Mouse (Mus musculus) forebrain, embryonic 10.5 days (tissue): ENCODE measurements around the gene Ankrd34c. TPM values are rescaled to one million over a fixed set of nuclear protein-coding genes. Genes with fewer than 3 reads are reported as not detected.

ENCODE experiments used
- DNase-seq: peaks from one replicate; pipeline ENCODE4 v3.0.0-alpha.2; 2017; ENCODE audit warnings: low spot score; ENCODE audit errors: extremely low spot score
- H3K27ac ChIP-seq: fragments of 300-500 bp; sonication (generic); 2 replicates; pipeline ENCODE4 v1.5.1; 2016; ENCODE audit warnings: mild to moderate bottlenecking
- H3K27me3 ChIP-seq: fragments of 300-500 bp; sonication (generic); 2 replicates; pipeline ENCODE4 v1.6.1; 2016; ENCODE audit warnings: mild to moderate bottlenecking; ENCODE audit not compliant: poor library complexity, severe bottlenecking
- H3K36me3 ChIP-seq: fragments of 300-500 bp; sonication (generic); replicated peaks from 2 replicates; pipeline ENCODE4 v1.6.1; 2016; ENCODE audit warnings: mild to moderate bottlenecking, moderate library complexity
- H3K4me1 ChIP-seq: fragments of 300-500 bp; sonication (generic); 2 replicates; pipeline ENCODE4 v1.6.1; 2016
- H3K4me3 ChIP-seq: fragments of 300-500 bp; sonication (generic); 2 replicates; pipeline ENCODE4 v1.5.1; 2016; ENCODE audit warnings: mild to moderate bottlenecking, moderate library complexity
- H3K9me3 ChIP-seq: fragments of 300-500 bp; sonication (generic); 2 replicates; pipeline ENCODE4 v1.6.1; 2016; ENCODE audit warnings: mild to moderate bottlenecking, moderate library complexity
- WGBS: fragments of 180-500 bp; shearing (Covaris S2); methylation state at CpG from one replicate; pipeline ENCODE4 v1.1.7; 2016; 5-methylcytosine and 5-hydroxymethylcytosine counted together
- polyA plus RNA-seq: library from polyadenylated mRNA; unstranded; fragments of >200 nt; fragmentation: Nextera tagmentation; extraction: Ambion mirVana; gene quantifications from 2 replicates; pipeline ENCODE4 v1.2.1, GENCODE M21; 2016

Ankrd34c gene
- polyA plus RNA-seq: not detected in 2 replicates

DNA sequence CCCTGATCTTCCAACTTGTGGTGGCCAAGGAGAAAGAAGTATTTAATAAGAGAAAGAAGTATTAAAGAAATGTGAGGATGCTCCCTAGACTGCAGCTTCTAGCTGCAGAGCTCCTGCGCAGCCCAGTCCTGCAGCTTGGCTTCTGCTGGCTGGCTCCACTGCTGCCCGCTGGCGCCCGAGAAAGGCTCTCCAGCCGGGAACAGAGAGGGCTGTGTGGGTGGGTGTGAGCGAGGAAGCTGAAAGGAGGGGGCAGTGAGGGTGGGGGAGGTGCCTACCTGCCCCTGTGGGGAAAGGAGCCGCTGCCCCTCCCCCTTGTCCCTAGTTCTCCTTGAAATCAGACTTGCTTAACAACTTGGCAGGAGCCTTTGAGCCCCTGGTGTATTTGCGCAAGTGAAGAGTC, at the start of gene Ankrd34c:
Gene Ankrd34c, minus strand, starts transcription at position 181 of the 400 bp plus-strand sequence.
- Histone ChIP-seq H3K27ac (no peak within 1 kb of the TSS), H3K4me3 (no peak within 1 kb of the TSS), H3K9me3 (no peaks in the 10 kb centered on the region), H3K27me3 (peaks cover 22% of the 10 kb centered on the region), H3K36me3 (no peaks in the 10 kb centered on the region), H3K4me1 (peaks cover 7% of the 10 kb centered on the region)
- DNase-seq: peak; percentile 15
- 1% methylated on average over 8 of the region's 8 CpGs for WGBS

DNA sequence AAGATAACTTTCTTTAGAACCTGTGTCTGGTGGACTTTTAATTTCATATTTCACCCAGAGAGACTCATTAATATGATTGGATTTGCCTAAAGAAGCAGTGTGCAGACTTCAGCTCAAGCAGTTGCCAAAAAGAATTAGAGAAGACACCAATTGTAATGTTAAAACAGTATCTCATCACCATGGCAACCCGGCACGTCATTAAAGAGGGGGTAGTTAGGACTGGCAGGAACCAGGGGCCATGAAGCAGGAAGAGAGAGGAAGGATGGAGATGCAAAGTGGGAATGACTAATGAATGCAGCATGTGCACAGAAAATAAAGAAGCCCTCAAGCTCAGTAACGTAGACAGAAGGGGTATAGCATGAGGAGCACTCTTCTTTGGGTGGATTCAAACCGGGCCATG, 49.3 kb upstream of the Ankrd34c start:
- 68% methylated on average over 4 of the region's 4 CpGs for WGBS
- Histone ChIP-seq H3K27me3 (no peaks in the 10 kb centered on the region), H3K4me1 (peaks cover 2% of the 10 kb centered on the region; the same call in 1 of the 2 replicates)

DNA sequence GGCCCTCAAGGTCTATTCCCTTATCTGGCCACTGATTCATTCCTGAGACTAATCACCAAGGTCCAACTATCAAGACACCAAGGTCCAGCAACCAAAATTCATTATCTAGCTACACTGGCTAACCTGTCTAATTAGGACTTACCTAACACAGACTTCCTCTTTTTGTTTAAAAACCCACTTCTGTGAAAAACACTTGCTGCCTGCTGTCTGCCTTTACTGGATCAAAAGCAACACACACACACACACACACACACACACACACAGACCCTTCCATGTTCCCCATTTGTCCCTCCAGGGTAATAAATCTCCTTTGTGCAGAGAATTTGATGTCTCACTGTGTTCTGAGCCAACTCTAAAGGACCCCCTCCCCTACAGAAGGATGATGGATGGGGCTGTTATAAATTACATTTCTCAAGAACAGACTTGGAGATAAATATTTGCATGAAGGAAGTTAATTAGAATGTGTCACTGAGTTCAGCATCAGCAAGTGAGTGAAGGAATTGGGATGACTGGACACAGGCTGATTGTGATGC, 43.2 kb upstream of the Ankrd34c start:
- Histone ChIP-seq H3K4me1 (no peaks in the 10 kb centered on the region), H3K4me3 (no peak overlapping the region), H3K27ac (no peak overlapping the region), H3K27me3 (no peaks in the 10 kb centered on the region), H3K36me3 (no peaks in the 10 kb centered on the region), H3K9me3 (no peaks in the 10 kb centered on the region)
- no peak for DNase-seq

More for the DNA sequence above, 49.3 kb upstream of the Ankrd34c start:
- DNase-seq: no peak
- Histone ChIP-seq H3K36me3 (no peaks in the 10 kb centered on the region), H3K27ac (no peak overlapping the region), H3K4me3 (no peak overlapping the region), H3K9me3 (no peaks in the 10 kb centered on the region)

DNA sequence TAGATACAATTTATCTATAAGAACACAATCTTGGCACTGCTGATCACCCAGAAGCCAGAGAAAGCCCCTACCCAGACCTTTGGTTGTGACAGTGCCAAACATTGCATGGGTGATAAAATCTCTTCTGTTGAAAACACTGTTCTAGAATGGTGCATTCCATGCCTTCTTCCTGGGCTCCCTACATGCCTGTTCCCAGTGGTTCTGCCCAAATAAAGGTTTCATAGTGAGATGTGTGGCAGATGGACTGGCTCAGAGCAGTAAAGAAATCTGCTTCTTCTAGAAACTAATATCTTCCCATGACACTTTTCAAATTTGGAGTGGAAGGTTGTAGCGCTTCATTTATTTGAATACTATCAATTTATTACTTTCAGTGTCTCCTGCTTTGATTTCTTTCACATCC, 41.0 kb upstream of the Ankrd34c start:
- no peaks in the 10 kb centered on the region for H3K36me3 ChIP-seq
- no peak overlapping the region for H3K27ac ChIP-seq
- no peaks in the 10 kb centered on the region for H3K4me1 ChIP-seq
- no peaks in the 10 kb centered on the region for H3K9me3 ChIP-seq
- WGBS: 98% methylated on average over 1 of the region's 1 CpGs
- H3K27me3 ChIP-seq: no peaks in the 10 kb centered on the region
- no peak for DNase-seq
- no peak overlapping the region for H3K4me3 ChIP-seq

DNA sequence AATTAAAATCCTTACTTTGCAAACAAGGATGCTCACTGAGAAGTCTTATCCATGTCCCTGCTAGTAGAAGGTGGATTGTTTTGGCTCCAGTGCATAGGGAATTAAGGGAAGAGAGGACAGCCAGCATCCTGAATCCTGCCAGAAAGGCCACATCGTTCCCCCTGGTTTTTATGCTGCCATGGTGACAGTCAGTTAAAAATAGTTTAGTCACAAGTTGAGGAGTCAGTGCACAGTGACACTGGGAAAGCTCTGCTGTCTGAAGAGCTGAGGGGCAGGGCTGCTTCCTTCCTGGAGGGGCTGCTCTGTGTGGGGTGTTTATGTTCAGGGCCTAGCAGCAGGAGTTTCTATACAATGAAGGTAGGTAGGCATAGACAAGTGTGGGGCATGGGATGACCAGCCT, 32.9 kb upstream of the Ankrd34c start:
- no peak overlapping the region for H3K27ac ChIP-seq
- H3K4me1 ChIP-seq: 0 out of 2 replicates have a peak, but pooled peaks cover 2% of the 10 kb centered on the region
- H3K27me3 ChIP-seq: no peaks in the 10 kb centered on the region
- 55% methylated on average over 1 of the region's 1 CpGs for WGBS
- no peak for DNase-seq
- no peak overlapping the region for H3K4me3 ChIP-seq
- no peaks in the 10 kb centered on the region for H3K36me3 ChIP-seq
- H3K9me3 ChIP-seq: no peaks in the 10 kb centered on the region

DNA sequence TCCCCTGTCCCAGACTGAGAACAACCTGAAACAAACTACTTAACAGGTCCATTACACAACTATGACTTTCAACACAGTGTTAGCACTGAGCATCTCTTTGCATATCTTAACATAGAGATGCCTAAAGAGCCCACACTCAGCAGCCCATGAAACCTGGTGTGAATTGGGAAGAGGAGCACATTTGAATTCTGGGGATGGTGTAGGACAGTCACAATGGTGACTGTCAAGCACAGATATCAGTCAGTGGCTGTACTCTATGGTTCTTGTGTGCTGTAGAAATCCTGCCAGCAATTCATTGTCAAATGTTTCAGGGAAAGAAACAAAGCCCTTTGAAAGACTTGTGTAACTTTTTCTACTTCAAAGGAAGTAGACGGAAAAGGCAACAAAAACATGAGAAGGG, 23.7 kb upstream of the Ankrd34c start:
- no peak overlapping the region for H3K4me3 ChIP-seq
- H3K27ac ChIP-seq: no peak overlapping the region
- 69% methylated on average over 1 of the region's 1 CpGs for WGBS
- H3K27me3 ChIP-seq: no peaks in the 10 kb centered on the region
- no peaks in the 10 kb centered on the region for H3K36me3 ChIP-seq
- no peak for DNase-seq
- H3K9me3 ChIP-seq: no peaks in the 10 kb centered on the region
- H3K4me1 ChIP-seq: no peaks in the 10 kb centered on the region

DNA sequence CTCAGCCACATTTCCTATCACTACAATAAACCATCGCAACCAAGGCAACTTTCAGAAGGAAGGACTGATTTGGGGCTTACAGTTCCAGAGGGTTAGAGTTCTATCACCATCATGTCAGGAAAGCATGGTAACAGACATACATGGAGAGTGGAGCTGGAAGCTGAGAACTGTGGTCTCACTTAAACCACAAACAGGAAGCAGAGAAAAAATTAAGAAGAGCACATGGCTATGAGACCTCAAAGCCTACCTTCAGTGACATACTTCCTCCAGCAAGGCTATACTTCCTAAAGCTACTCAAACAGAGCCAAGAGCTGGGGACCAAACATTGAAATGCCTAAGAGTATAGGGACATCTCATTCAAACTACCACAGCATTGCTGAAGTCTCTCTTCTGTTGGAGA, 20.3 kb upstream of the Ankrd34c start:
- Histone ChIP-seq H3K36me3 (no peaks in the 10 kb centered on the region), H3K4me3 (no peak overlapping the region), H3K27me3 (no peaks in the 10 kb centered on the region), H3K4me1 (no peaks in the 10 kb centered on the region), H3K9me3 (no peaks in the 10 kb centered on the region), H3K27ac (no peak overlapping the region)
- no peak for DNase-seq
- 95% methylated on average over 1 of the region's 1 CpGs for WGBS

DNA sequence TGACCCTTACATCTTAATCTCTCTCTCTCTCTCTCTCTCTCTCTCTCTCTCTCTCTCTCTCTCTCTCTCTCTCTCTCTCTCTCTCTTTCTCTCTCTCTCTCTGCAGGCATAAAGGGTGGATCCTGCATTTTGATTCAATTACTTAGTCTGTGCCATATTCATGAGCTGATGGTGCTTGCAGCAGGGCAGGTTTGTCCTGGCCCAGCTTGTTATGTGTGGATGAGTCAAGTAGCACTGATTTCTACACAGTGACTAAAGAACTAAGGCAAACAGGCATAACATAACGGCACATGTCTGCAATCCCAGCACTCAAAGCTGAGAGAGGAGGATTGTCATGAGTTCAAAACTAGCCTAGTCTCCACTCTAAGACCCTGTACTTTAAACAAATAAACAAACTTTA, 19.9 kb upstream of the Ankrd34c start:
- 97% methylated on average over 1 of the region's 1 CpGs for WGBS
- no peak for DNase-seq
- H3K27ac ChIP-seq: no peak overlapping the region

DNA sequence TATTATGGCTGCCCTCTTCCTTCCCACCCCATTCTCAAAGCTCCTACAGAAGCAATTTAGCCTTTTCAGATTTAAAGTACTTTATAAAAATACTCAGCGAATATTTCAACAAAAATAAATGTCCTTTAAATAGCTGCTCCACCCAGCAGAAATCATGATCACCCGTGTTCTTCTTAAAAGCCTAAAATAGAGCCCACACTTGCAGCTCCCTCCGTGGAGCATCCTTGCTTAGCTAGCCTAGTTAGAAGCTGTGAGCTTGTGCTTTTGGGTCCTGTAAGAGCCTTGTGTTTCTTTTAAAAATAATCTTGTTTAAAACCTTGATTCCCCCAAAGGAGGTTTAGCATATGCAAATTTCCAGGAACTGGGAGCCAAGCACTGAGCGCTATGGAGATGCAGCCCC, 19.3 kb upstream of the Ankrd34c start:
- Histone ChIP-seq H3K4me3 (no peak overlapping the region), H3K4me1 (no peaks in the 10 kb centered on the region), H3K9me3 (no peaks in the 10 kb centered on the region), H3K27me3 (no peaks in the 10 kb centered on the region), H3K36me3 (no peaks in the 10 kb centered on the region), H3K27ac (no peak overlapping the region)
- no peak for DNase-seq
- WGBS: 41% methylated on average over 4 of the region's 4 CpGs

More for the DNA sequence above, 19.9 kb upstream of the Ankrd34c start:
- no peaks in the 10 kb centered on the region for H3K4me1 ChIP-seq
- H3K27me3 ChIP-seq: no peaks in the 10 kb centered on the region
- H3K9me3 ChIP-seq: no peaks in the 10 kb centered on the region
- no peak overlapping the region for H3K4me3 ChIP-seq
- no peaks in the 10 kb centered on the region for H3K36me3 ChIP-seq

DNA sequence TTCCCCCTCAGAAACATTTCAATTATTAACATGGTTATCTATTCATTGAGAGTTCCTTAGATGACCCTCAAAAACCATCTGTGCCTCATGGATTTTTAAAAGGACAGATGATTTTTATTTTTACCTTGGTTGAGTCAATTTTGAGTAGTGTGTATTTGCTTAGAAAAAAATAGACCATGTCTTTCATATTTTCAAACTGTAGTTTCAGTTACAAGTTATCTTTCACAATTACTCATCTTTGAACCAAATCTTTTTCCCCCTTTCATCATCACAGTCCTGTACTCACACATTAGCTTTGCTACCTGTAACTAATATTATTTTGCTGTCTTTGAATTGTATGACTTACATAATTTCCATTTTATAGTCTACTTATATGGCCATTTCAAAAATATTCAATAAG, 1.8 kb upstream of the Ankrd34c start:
- Histone ChIP-seq H3K9me3 (no peaks in the 10 kb centered on the region), H3K4me3 (no peak overlapping the region), H3K36me3 (no peaks in the 10 kb centered on the region), H3K27ac (no peak overlapping the region), H3K4me1 (peaks cover 7% of the 10 kb centered on the region), H3K27me3 (peaks cover 22% of the 10 kb centered on the region)
- DNase-seq: no peak

DNA sequence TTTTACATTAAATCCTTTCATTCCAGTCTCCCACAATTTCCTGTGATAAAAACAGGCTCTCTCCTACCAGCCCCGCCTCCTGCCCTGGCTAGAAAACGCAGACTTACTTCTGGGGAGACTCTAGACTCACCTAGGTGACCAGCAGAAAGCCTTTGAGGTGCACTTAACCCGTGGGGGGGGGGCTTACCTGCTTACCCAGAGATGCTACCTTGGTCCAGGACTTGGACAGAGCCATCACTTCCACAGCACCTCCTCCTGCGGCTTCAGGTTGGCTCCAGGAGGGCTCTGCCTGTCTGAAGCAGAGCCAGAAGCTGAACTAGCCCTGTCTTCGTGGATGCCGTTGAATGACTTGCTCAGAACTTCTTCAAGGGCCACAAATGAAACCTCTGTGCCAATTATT, 387 bp downstream of the Ankrd34c start:
- no peak for DNase-seq
- WGBS: 9% methylated on average over 6 of the region's 6 CpGs
- no peak overlapping the region for H3K27ac ChIP-seq

DNA sequence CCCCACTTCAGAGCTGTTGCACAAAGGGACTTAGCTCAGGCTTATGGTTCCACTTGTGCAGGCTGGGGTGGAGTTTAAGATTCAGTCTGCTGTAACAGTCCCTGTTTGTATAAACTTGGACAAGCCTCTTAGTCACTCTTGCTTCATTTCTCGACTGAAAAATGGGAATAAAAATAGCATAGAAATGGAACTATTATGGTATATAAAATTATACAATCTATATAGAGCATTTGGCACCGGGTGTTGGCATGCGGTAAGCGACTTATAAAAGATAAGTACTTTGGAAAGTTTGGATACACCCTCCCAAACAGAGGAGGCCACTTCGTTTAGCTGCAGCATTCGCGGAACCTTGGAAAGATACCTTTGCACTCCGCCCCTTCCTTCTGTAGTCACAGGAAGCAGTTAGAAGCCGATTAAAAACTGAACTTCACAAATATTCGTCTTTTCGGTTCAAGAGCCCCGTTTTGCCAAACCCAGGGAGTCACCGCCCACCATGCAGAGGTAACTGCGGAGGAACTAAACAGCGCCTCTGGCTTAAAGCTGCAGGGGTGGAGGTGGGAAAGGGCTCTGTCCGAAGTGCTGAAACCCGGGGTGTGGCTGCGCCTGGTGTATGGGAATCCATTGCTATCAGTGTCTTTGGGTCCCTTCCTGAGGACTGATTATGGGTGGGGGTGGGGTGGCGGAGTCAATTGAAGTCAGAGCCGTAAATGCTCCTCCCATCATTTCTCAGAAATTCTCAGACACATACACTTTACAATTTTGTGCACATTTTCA, 1.2 kb downstream of the Ankrd34c start:
- Histone ChIP-seq H3K27ac (no peak overlapping the region), H3K27me3 (peaks cover 22% of the 10 kb centered on the region), H3K4me3 (no peak overlapping the region; the same call in 1 of the 2 replicates), H3K36me3 (no peaks in the 10 kb centered on the region), H3K4me1 (peaks cover 7% of the 10 kb centered on the region), H3K9me3 (no peaks in the 10 kb centered on the region)
- peak; percentile 49 for DNase-seq
- 6% methylated on average over 20 of the region's 20 CpGs for WGBS

More for the DNA sequence above, 387 bp downstream of the Ankrd34c start:
- H3K4me1 ChIP-seq: peaks cover 7% of the 10 kb centered on the region
- H3K9me3 ChIP-seq: no peaks in the 10 kb centered on the region
- peaks cover 22% of the 10 kb centered on the region for H3K27me3 ChIP-seq
- no peaks in the 10 kb centered on the region for H3K36me3 ChIP-seq
- H3K4me3 ChIP-seq: no peak overlapping the region

DNA sequence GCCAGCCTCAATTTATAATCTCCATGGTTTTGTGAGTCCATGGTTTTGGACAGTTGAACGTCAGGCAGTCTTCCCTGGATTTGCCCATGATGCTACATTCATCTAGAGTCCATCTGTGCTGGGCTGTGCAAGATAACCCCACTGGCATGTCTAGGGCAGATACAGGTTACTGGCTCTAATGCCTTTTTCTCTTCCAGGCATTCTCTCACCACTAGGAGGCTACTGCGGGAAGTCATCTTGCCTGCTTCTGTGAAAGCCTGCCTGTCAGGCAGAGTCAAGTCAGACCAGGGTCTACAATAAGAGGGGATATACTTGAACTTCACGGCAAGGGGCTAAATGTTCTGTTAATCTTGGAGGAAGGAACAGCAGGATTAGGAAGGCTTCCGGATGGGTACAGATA, 31.4 kb downstream of the Ankrd34c start:
- Histone ChIP-seq H3K36me3 (peaks cover under 1% of the 10 kb centered on the region), H3K27me3 (no peaks in the 10 kb centered on the region), H3K4me3 (no peak overlapping the region), H3K4me1 (peaks cover 17% of the 10 kb centered on the region), H3K27ac (no peak overlapping the region), H3K9me3 (no peaks in the 10 kb centered on the region)
- DNase-seq: no peak
- 34% methylated on average over 4 of the region's 4 CpGs for WGBS
